Mouse (Mus musculus) adrenal gland, adult 8-10 months (tissue): ENCODE results near the gene Aadat. TPM values are rescaled to one million over a fixed set of nuclear protein-coding genes. Genes with fewer than 3 reads are reported as not detected.
A peak's percentile ranks its signal among the peaks of the same experiment; 100 is the strongest.
"Not testable (repeated sequence)": the region's sequence is repeated elsewhere in the genome, so short reads cannot be mapped to it uniquely, and the experiment has no call there.

ENCODE experiments used
- DNase-seq: peaks from one replicate; pipeline ENCODE4 v3.0.0; 2022
- total RNA-seq, 4 experiments: library from RNA; stranded (reverse); gene quantifications; 2 replicates each; pipeline ENCODE4 v1.2.4; 2022

Gene Aadat
- not detected for total RNA-seq

DNA sequence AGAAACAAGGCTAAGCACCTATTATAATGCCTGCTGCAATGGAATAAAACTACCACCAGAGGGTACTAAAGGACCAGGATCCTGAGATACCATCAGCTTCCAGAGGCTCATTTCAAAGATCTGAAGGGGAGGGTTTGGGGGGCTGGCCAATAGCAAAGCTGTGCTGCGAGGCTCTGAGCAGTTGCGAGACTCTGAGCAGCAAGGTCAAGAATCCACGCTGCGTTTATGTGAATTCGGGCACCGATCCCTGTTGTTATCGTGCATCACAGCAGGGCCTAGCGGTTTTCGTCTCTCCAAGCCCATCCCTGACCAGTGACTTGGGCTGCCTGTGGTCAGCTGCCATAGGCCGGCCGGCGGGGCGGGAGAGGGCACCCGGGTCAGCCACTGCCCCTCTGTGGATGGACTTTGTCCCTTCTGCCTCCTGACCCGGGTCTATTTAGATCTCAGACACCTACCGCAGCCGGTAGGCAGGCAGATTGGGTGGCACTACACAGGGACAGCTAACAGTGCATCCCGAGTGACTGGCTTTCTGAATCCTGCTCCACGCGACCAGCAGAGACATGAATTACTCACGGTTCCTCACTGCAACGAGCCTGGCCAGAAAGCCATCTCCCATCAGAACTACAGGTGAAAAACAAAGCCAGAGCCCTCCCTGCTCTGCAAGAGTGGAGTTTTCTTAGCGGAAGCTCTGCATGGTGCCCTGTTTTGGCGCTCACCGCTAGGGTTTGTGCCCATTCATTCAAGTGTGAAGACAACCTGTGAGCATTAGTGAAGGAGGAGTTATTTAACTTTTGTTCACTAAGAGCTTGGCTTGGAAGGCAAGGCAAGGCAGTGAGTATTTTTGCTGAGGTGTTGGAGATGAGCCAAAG is at the start of gene Aadat:
TSS of gene Aadat (plus strand) at position 280 of the 869 bp plus-strand sequence.
- DNase-seq: peak; percentile 17

DNA sequence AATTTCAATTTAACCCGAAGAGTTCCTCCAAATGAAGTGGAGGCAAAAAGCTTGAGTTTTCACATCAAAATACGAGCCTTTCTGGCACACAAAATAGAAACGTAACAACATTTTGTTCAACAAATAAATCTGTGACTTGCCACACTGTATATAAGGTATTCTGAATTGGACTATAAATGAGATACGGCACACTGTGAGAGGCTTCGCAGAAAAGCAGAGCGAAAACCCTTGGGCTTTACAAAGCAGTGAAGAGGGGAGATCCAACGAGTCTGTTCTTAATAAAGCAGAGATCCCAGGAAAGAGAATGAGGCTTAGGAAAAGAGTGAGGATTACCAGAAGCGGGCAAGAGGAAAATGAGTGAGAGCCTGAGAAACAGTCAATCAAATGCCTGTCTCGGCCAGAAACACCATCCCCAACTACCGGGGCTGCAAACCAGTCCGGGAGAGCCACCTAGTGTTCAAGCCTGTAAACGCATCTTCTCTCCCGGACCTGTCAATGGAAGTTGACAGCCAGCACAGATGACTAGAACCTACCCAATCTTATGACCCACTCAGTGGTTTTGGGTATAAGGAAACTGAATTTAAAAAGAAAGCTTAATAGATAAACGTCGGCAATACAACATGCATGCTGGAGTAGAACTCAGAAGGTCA is 38.9 kb upstream of the Aadat start:
- DNase-seq: peak; percentile 17

DNA sequence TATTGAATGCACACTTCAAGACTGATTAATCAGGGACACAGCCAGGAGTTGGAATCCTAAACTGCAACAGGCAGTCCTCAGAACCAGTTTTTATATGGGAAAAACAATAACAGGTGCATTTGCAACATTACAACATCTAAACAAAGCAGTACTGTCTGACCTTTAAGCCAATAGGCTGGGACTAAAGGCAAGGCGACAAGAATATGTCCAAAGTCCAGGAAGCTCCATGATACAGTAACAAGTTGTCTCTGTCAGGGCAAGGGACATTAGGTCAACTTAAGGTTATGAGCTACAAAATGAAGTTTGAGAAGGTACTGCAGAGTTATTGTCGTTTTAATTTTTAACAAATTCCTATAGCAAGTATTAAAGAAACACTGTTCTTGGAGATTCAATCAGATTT is 15.6 kb upstream of the Aadat start:
- no peak for DNase-seq

DNA sequence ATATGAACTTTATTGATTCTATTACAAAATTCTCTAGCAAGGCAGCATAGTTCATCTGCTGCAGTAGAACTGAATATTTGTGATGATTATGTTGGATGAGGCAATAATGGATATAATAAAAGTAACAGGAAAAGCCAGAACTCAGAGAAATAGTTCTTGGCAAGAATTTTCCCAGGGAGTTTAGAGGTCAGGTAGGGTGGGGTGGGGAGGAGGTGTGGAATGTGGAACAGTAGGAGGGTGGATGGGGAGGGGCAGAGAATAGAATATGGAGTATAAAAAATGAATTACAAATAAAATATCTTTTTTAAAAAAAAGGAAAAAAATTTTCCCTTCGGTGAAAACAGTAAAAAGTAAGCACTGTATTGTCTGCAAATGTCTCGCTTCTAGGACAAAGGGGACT is 13.9 kb upstream of the Aadat start:
- no peak for DNase-seq

DNA sequence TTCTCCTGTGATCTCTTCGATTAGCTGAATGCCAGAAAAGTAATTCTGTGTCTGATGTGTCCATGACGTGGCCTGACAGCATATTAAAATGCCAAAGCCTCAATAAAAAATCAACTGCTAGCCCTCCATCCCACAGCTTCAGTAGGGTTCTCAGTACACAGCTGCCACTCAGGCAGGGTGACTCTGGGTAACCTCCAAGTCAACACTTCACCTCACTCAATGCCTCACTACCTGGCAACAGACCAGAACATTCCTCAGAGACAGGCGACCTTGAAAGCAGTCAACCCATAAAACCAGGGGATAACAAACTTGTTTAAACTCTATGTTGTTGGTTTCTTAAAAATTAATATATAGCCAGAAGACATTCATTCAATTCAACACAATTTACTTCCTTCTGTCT is 13.3 kb upstream of the Aadat start:
- DNase-seq: no peak

DNA sequence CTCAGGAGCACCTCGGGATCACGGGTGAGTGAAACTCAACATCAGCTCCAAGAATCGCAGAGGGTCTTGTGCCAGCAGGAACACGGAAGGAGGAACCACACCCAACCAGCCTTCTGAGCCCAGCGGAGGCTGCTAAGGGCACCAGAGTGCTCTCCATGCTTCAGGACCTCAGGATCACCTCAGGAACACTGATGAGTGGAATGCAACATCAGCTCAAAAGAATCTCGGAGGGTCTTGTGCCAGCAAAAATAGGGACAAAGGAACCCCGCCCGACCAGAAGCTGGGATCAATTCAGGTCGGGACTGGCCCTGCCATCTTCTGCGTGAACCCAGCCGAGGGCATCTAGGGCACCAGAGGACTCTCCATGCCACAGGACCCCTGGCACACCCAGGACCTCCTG is 11.1 kb upstream of the Aadat start:
- no peak for DNase-seq

DNA sequence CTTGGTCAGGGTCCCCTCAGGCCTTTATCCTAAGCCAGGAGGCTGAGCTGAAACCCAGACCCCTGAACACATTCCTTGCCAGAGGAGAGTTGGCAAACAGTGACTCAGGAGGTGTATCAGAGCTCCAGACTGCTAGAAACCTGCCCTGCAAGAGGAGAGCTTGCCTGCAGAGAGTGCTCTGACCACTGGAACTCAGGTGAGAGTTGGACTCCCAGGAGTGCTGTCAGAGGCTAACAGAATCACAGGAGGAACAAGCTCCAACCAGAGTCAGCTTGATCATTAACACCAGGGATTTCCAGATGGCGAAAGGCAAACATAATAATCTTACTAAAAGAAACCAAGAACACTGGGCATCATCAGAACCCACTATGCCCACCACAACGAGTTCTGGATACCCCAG is 10.7 kb upstream of the Aadat start:
- DNase-seq: not testable (repeated sequence)

DNA sequence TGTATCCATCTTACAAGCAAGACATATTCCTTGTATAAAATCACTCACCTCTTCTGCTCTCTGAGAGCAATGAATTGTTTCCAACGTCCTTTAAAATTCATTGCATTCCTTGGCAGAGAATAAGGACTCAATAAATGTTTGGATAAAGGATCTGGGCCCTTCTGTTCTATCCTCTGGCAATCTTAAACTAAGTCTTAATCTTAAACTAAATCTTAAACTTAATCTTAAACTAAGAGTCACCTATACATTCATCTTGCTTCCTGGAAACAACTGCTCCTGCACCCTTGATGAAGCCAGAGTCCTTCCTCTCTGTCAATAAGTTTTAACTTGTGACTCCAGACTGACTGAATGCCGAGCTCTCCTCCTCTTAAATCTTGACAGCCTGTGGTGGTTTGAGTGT is 2.6 kb upstream of the Aadat start, which contains the start of gene Gm10283:
TSS of gene Gm10283 (minus strand) at position 101 of the 400 bp plus-strand sequence.
- no peak for DNase-seq

DNA sequence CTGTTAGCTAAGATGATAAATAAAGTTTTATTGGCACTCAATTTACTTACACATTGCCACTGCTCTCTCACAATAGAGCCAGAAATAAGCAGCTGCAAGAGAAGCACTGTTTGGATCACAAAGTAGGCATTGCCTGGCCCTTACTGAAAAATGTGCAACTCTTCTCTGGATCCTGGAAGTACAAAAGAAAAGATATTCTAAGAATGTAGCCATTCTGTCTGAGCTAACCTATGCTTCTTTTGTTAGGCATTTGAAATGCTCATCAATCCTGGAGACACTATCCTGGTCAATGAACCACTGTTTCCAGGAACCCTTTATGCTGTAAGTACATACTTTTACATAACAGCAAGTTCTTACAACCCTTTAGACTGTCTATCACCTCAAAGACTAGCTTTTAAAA is 12.6 kb downstream of the Aadat start:
- DNase-seq: no peak

DNA sequence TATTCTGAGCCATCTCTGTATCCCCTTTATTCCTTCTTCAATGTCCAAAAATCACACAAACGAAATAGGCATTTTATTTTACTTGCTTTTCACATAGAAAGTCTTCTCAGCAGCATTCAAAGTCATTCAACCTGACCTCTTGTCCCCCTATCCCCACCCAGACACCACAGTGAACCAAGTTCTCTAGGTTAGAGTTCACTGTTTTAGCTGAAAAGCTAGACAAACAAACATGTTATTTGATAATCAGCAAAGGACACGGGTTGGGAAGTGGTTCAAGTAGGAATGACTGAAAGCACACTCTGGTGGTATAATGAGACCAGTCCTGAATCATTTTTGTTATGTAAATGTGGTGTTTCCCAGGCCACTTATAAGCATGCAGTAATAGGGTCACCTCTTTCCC is 29.2 kb downstream of the Aadat start:
- DNase-seq: no peak

DNA sequence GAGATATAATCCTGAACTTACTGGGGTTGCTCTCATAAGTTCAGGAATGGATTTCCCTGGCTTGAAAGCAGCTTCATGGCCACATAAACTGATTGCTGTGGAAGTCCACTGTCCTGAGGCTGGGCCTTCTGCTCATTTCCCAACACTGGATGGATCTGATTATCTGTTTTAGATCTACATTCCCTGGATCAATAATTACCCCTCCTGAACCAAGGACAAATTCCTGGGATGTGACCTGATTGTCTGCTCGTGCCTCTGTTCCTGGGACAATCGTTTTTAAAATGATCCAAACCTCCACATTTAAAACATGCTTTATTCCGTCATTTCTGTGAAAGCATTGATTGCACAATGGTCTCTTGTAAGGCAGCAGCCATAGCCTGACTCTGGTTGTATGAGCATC is 61.1 kb downstream of the Aadat start:
- no peak for DNase-seq

DNA sequence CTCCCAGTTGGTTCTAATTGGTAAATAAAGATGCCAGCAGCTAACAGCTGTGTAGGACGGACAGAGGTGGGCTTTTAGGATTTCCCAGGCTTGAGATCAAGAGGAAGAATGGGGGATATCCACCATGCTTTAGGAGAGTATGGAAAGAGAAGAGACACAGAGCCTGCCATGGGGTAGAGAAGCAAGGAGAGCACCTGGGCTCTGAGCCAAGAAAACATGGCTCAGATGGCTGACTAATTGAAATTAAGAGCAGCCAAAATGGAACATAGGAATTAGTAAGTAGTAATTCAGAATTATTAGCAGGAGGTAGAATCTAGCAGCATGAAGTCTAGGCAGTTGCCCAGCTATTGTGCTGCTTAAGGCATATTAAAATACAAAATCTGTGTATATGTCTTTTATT is 71.5 kb downstream of the Aadat start:
- DNase-seq: no peak

DNA sequence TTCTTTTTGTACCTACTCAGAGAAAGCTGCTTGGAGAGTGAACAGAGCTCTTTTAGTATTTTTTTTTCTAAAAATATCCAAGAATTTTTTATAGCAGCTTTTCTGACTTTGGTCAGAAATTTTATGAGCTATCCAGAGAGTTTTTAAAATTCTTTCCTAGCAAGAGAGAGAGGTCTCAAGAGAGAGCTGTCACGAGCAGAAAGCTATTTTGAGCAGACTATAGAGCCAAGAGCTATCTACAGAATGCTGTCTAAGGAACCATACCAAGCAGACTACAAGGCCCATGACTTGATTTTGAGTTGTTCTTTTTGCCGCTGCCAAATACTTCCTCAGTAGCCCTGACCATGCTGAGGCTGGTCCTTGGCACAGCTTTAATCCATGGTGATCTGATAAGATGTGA is 77.6 kb downstream of the Aadat start:
- DNase-seq: no peak

DNA sequence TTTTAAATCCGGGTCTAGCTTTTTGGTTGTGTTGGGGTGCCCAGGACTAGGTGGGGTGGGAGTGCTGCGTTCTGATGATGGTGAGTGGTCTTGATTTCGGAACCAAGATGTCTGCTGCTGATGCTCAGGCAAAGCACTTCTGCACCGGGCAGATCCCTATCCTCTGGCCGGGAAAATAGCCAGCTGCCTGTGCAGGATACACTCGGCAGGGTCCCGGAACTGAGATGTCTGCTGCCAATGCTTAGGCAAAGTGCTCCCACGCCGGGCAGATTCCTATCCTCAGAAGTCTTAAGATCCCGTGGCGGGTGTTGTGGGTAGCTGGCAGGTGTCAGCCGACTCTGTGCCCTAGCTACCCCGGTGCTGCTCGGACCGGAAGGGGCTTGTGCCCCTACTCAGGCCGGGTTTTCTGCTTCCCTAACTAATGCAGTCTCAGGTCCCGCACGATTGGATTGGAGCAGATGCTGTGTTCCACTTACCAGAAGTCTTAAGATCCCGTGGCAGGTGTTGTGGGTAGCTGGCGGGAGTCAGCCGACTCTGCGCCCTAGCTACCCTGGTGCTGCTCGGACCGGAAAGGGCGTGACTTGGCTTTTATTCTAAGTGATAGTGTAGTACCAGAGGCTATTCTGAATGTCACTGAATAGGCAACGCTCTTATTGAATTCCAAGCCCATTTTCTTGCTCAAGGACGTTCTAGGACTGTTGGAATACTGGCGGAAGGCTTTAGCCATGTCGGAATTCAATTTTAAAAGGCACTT is 85.8 kb downstream of the Aadat start:
- not testable (repeated sequence) for DNase-seq

DNA sequence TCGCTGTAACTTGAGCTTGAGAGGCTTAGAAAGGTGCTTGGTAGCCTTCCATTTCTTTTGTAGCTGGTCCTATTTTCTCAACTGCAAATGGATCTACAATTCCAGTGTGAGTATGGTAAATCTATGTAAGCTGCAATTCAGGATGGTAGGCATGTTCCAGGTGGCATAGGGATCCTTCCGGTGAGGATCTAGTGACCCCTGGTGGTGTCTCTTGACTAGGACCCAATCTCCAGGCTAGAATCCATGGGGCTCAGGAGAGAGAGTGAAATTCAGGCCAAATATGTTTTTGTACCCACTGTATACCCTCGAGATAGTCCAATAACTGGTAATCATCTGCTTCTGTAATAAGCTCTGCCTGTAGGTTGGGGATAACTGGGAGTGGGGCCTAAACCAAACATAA is 89.0 kb downstream of the Aadat start:
- no peak for DNase-seq

Other genes starting within 250 kb of the Aadat start
- gene Gm10283, start 2.7 kb upstream of the Aadat start, total RNA-seq: not detected
- 1 to 10 TPM; 2.7 to 4.5 (median 3.6) TPM for gene Mfap3l, start 126.9 kb downstream of the Aadat start, total RNA-seq